Mouse (Mus musculus) layer of hippocampus, adult 9-10 months (tissue): Measurements from ENCODE around the gene Ap3b1.

Source experiments
- DNase-seq: peaks from one replicate; pipeline ENCODE4 v3.0.0; 2022; ENCODE audit warnings: low spot score

The Ap3b1 gene

DNA sequence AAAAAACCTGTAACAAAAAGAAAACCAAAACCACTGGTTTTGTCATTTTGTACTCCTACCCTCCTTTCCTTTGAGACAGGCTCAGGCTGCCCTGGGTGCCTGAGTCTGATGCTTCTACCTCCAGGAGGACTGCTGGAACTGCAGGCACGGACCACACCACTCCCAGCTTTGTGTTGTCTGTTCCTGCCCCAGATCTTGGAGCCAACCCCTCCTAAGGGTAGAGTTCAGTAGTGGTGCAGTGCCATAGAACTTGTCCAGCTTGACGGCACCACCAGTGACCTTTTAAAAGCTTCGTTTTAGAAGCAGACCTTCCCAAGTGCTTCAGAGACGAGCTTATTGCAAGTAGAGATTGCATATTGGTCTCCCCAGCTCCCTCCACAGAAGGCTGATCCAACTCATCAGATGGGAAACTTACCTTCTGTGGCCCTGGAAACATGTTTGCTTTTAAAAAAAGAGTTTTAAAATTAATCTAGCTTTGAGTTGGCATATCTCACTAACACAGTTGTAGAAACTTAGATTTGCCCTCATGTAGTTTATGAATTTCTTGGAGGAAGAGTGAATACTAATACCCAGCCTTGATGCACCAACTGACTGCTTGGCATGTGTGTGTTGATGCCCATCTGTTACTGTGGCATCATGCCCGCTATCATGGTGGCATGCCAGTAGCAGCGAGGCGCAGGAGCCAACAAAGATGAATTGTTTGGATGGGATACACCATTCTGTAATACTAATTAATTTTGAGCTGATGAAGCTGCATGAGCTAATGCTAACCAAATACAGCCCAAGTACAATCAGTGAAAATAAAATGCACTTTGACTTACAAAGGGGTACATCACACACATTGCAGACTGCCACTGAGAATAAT is 17.0 kb downstream of the Ap3b1 start:
- peak; percentile 90 for DNase-seq

DNA sequence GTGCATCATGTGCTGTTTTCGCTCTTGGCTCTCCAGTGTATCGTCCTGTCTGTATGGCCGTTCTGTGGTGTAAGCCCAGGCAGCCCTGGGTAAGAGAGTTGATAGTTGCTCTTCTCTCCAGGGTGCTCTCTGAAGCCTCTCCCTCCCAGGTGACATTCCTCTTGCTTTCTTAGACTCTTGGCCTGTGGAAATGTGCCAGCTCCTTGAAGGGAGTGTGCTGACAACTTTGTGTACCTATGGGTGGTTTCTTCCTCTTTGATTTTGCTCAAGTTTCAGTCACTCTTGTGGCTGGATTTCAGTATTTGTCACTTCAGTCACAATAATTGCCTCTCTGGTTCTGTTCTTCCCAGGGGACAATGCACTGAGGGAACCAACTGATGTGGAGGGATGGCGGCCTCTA is 20.2 kb downstream of the Ap3b1 start:
- DNase-seq: no peak

DNA sequence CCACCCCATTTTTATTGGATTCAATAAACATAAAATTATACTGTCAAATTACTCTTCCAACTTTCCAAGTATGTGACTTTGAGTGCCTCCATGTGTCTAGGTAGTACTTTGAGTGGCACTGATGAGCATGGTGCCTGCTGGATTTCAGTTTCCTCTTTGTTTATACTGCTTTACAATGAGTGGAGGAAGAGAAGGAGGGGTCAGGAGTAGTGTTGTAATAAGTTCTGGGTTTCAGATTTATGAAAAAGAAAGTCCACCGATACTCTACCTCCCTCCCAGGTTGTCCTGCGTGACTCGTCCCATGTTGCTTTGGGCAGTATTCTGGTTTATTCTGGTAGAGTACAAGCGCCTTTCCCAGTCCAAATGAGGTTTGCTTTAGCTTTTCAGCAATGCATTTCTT is 22.7 kb downstream of the Ap3b1 start:
- DNase-seq: no peak

GRCm38 (mm10) chr13:94381829-94382675 is 23.3 kb downstream of the Ap3b1 start:
- DNase-seq: no peak

DNA sequence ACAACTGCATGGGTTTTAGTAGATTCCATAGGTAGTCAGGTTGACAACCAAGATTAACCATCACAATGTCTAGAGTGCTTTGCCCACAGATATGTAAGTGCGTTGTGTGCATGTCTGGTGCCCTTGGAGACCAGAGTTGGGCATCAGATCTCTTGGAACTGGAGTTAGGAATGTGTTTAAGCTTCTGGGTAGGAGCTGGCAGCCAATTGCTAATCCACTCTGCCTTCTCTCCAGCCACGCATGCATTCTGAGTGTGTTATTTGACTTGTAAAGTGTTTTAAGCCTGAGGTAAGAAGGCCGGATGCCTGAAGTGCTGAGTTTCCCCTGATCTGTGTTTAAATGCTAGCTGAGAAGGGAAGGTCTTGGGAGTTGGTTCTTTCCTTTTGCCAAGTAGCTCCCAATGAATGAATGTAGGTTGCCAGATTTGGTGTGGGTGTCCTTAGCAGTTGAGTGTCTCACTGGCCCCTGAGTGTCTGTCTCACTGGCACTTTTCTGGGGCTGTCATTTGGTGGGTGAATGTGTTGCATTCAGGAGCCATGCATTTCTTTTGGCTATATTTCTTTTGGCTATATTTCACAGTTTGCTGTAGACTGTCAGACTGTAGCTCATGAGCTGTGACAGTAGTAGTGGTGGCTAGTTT is 26.3 kb downstream of the Ap3b1 start:
- no peak for DNase-seq

- no peak for DNase-seq
Measured at GRCm38 (mm10) chr13:94388566-94388965, 29.8 kb downstream of the Ap3b1 start.

DNA sequence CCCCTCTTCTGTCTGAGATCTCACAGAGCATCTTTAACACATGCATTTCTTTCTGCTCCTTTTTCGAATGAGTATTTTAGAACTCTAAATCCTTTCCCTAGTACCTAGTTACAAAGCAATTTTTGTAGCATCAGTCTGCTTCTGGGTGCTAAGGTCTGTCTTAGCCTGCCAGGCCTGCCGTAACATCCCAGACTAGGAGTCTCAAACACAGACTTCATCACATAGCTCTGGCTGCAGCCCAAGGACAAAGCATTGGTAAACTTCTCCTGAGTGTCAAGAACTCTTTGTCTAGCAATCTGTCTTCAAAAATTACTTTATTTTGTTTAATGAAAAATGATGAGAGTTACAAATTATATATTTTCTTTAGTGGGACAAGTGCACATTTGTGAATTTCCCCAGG is 30.8 kb downstream of the Ap3b1 start:
- no peak for DNase-seq

DNA sequence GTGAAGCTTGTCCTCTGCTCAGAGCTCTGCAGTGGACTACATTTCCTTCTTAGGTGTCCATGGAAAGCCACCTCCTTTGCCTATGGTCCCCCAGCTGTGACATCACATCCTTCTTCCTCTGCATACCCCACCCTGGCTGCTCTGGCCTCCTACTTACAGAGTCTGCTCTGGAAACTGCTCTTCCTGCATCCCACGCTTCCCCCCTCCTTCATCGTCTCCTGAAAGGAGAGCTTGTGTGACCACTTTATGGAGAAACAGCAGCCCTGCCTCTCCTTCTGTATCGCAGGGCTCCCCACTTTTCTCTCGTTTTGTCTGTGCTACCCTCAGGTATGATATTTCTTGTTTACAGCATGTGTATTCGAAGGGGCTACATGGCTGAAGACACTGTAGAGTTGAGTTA is 33.5 kb downstream of the Ap3b1 start:
- DNase-seq: no peak

DNA sequence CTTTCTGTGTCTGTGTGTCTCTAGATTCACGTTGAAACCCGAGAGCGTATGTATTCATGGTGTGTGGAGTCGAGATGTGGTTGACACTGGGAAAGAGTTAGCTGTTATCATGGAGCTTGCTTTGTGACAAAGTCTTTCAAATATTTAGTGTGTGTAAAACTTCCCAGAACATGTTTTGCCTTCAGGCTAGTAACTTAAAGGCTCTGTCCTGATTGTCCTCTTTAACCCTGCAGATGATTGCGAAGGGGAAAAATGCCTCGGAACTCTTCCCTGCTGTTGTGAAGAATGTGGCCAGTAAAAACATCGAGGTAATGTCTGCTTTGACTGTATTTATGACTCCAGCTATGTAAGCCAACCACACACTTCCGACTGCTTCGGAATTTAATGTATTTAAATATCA is 35.7 kb downstream of the Ap3b1 start:
- no peak for DNase-seq

- no peak for DNase-seq
Measured at GRCm38 (mm10) chr13:94395763-94396162, 37.0 kb downstream of the Ap3b1 start.

DNA sequence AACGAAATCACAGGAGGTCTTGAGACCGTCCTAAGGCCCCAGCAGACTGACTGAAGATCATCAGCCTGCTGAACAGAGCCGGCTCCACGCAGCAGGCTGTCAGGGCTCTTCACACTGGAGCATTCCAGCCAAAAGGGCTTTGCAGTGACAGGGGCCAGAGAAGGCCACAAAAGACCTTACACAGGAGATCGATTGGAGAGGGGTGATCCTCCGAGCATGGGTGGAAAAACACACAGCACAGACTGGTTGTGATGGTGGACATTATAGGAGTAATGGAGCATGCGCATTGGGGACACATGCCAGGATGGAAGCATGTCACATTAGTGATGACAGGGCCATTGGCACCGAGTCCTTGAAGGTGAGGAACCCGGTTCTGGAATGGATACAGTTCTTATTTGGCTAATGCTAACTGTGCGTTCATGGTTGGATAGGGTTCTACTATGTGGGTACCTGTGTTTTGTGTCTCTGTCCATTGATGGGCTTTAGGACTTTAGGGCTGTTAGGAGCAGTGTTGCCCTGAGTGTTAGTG is 37.7 kb downstream of the Ap3b1 start:
- no peak for DNase-seq

DNA sequence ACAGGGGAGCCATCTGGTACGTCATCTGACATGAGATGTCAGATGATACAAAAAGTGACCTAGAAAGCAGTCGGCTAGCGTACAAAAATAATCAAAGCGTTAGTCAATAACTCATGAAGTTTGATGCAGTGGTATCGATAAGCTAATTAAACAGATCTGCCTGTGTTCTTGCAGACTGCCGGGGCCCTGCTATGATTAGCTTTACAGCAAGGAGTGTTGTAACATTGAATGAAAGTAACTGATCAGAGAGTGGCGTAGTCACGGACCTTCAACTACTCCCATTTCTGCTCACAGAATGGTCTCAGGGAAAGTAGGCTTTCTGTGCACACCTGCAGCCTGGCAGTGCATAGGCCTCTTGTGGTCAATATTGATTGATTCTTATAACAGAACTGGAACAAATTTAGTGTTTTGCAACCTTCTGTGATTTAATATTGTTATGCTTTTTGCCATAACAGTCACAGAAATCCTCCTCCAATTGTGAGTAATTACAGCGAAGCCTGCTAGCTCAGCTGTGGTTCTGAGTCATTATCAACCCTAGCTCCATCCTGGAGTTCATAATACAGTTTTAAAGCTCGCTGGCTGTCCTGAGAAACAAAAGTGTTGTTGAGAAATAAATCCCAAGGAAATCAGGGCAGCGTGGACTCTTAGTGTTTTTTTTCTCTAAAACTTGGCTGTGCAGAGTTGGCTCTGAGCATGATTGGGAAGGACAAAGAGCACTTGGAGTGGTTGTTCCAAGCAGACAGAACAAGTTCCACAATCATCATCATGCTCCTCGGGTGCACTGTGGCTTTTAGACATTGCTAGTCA is 40.0 kb downstream of the Ap3b1 start:
- peak; percentile 20 for DNase-seq

GRCm38 (mm10) chr13:94400465-94400864 is 41.7 kb downstream of the Ap3b1 start:
- no peak for DNase-seq

- no peak for DNase-seq
Measured at GRCm38 (mm10) chr13:94423600-94423999, 64.8 kb downstream of the Ap3b1 start.

DNA sequence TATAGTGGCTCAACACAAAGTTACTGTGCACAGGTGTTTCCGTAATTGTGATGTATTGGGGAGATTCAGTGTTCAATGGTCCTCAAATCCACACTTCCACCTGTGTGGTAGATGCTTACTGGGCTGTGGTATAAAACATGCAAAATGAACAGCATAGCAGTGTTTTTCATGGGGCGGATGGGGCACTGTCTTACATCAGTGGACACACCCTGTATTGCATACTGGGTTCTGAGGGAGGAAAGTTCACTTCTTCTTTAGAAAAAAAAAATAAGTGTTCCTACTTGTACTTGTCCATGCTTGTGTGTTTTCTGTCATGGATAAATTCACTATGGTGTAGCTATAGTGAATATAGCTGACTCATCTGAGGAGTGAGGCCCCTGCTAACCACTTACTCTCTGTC is 70.8 kb downstream of the Ap3b1 start:
- no peak for DNase-seq

DNA sequence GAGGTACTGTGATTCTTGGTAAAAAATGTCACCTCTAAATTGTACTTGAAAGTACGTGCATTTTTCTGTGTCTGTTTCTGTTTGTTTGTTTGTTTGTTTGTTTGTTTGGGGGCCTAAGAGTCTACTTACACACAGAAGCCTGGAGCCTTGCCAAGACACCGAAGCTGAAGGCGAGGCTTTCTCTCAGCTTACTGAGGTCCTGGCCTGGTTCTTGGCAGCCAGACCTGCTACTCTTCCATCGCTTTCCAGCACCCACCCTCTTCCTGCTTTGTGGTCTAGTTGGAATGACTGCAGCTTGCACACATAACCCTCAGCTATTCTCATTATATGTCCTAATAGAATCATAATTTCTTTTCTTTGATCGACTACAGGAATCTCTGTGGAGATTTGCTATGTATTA is 80.6 kb downstream of the Ap3b1 start:
- no peak for DNase-seq

DNA sequence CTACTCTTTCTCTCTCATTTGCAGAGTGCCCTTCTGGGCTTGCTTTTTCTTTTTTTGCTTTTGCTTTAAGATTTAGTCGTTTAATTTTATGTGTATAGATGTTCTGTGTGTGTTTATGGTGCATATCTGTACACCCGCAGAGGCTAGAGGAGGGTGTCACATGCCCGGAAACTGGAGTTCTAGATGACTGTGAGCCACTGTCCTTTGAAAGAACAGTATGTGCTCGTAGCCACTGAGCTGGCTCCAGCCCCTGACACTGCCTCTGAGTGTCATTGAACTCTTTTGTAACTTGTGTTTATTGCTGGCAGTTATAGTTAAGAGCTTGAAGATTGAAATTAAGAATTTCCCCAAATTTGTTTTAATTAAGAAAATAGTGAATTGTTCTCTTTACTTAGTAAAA is 82.4 kb downstream of the Ap3b1 start:
- DNase-seq: no peak

DNA sequence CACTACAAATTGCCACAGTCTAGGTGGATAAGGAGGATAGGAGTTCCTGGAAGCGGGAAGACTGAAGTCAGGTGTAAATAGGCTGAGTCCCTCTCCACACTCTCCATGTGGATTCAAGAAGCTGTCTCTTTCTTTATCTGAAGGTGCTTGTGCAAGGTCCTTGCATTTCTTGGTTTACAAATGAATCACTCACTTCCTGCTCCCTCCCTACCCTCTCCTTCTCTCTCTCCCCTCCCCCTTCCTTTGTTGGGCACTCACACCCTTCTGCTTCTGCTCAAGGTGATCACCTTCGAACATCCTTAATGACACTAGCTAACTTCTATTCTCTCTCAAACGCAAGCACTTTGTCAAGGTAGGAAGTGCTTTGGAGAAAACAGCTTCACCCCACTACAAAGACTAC is 84.7 kb downstream of the Ap3b1 start:
- no peak for DNase-seq

DNA sequence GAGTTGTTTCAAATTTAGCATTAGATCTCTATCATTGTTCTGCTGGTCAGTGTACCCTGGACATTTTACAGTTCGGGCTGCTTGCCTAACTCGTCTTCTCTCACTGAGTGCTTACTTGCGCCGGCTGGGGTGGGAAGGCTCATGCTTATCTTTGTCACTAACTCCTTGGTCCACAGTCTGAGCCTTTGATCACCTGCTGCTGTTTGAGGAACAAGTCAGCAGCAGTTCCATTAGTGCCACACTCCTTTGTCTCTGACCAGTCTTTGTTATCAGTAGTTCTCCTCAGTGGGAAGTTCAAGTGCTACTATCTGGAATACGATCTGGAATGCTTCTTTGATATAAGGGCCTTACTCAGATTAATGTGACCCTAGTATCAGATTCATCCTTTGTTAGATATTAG is 86.3 kb downstream of the Ap3b1 start:
- DNase-seq: no peak

DNA sequence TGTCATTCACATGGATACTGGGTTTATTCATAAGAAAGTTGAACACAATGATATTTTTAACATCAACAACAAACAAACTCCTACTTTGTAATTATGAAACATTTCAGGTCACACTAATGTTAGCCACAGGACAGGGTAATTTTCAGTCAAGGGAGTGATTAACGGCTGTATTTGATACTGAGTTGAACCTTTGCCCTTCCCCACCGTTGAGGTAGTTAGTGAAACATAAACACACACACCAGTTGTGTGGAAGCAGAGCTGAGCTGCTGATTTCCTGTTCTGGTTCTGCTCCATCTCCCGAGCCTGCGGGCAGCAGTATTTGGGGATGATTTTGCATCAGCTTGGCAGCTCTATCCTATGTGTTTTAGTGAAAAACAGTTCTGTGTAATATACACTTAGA is 88.2 kb downstream of the Ap3b1 start:
- no peak for DNase-seq

GRCm38 (mm10) chr13:94449593-94449992 is 90.8 kb downstream of the Ap3b1 start:
- no peak for DNase-seq

DNA sequence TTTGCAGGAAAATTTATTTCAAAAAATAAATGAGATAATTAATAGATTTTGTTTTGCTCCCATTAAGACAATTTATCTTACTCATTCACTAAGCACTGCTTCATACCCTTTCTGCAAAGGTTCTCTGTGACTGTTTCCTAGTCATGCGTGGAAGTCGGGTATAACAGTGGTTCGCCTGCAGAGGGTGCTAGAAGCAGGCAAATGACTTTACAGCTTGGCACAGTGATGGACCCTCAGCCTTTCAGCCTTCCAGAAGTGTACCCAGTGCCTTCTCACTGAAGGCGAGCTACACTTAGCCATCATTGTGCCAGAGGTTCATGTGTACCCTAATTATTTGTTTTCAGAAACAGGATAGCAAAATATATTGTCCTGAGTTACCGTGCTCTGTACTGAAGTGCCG is 92.5 kb downstream of the Ap3b1 start:
- peak; percentile 31 for DNase-seq
